Mouse (Mus musculus): ENCODE data around the gene Itpr2. TPM values are rescaled to one million over a fixed set of nuclear protein-coding genes. Genes with fewer than 3 reads are reported as not detected.

Gene Itpr2
- polyA plus RNA-seq, 1 experiment from 2014 or later = 10.9 TPM

GRCm38 (mm10) chr6:146392188-146392587 lies 109.8 kb downstream of the Itpr2 start:
- ATAC-seq (ENCODE audit: low FRiP score, low TSS enrichment) (no peak), DNase-seq (ENCODE audit: low spot score) (no peak)
- no peak overlapping the region for H3K4me2 ChIP-seq (replicated peaks; ENCODE audit: low read depth)
- H3K9me3 ChIP-seq (ENCODE audit: control insufficient read depth, low read length) = no peaks in the 10 kb centered on the region
- H3K4me3 ChIP-seq (ENCODE audit: low read depth, low read length) = no peak overlapping the region
- 79% methylated on average over 2 of the region's 2 CpGs for WGBS
- H3K27ac ChIP-seq (replicated peaks) = no peak overlapping the region
- H3K4me1 ChIP-seq (replicated peaks; ENCODE audit: control insufficient read depth, insufficient read depth) = no peaks in the 10 kb centered on the region
- no peaks in the 10 kb centered on the region for H3K27me3 ChIP-seq (ENCODE audit: control insufficient read depth, insufficient read depth, low read length)
- no peaks in the 10 kb centered on the region for H3K36me3 ChIP-seq (ENCODE audit: control insufficient read depth, insufficient read depth, low read length)
- peak; percentile 51 for TF ChIP-seq CTCF (IDR thresholded peaks at IDR 0.05; ENCODE audit: low read depth)
- TF ChIP-seq EP300 (optimal IDR thresholded peaks at IDR 0.05) = no peak
- no peak overlapping the region for H3K9ac ChIP-seq (ENCODE audit: low read length)

GRCm38 (mm10) chr6:146390159-146390558 lies 111.9 kb downstream of the Itpr2 start:
- WGBS = 80% methylated on average over 4 of the region's 4 CpGs
- H3K4me1 ChIP-seq (replicated peaks; ENCODE audit: control insufficient read depth, insufficient read depth) = no peaks in the 10 kb centered on the region
- no peak overlapping the region for H3K9ac ChIP-seq (ENCODE audit: low read length)
- no peak overlapping the region for H3K27ac ChIP-seq (replicated peaks)
- peak; percentile 35; the same call in 1 of the 2 replicates for TF ChIP-seq CTCF (IDR thresholded peaks at IDR 0.05; ENCODE audit: low read depth)
- TF ChIP-seq EP300 (optimal IDR thresholded peaks at IDR 0.05) = no peak
- no peak overlapping the region for H3K4me3 ChIP-seq (ENCODE audit: low read depth, low read length)
- H3K27me3 ChIP-seq (ENCODE audit: control insufficient read depth, insufficient read depth, low read length) = no peaks in the 10 kb centered on the region
- no peaks in the 10 kb centered on the region for H3K9me3 ChIP-seq (ENCODE audit: control insufficient read depth, low read length)
- H3K4me2 ChIP-seq (replicated peaks; ENCODE audit: low read depth) = no peak overlapping the region
- ATAC-seq (ENCODE audit: low FRiP score, low TSS enrichment) (no peak), DNase-seq (ENCODE audit: low spot score) (no peak)
- H3K36me3 ChIP-seq (ENCODE audit: control insufficient read depth, insufficient read depth, low read length) = no peaks in the 10 kb centered on the region

- Histone ChIP-seq H3K27me3 (ENCODE audit: control insufficient read depth, insufficient read depth, low read length) (no peaks in the 10 kb centered on the region), H3K9ac (ENCODE audit: low read length) (no peak overlapping the region), H3K36me3 (ENCODE audit: control insufficient read depth, insufficient read depth, low read length) (no peaks in the 10 kb centered on the region), H3K4me2 (replicated peaks; ENCODE audit: low read depth) (no peak overlapping the region), H3K4me1 (replicated peaks; ENCODE audit: control insufficient read depth, insufficient read depth) (no peaks in the 10 kb centered on the region), H3K4me3 (ENCODE audit: low read depth, low read length) (no peak overlapping the region), H3K27ac (replicated peaks) (no peak overlapping the region), H3K9me3 (ENCODE audit: control insufficient read depth, low read length) (no peaks in the 10 kb centered on the region)
- ATAC-seq (ENCODE audit: low FRiP score, low TSS enrichment) (no peak), DNase-seq (ENCODE audit: low spot score) (no peak)
- 79% methylated on average over 4 of the region's 4 CpGs for WGBS
- TF ChIP-seq EP300 (optimal IDR thresholded peaks at IDR 0.05) (no peak), CTCF (IDR thresholded peaks at IDR 0.05; ENCODE audit: low read depth) (no peak)
These were observed 114.0 kb downstream of the Itpr2 start for GRCm38 (mm10) chr6:146388010-146388409.

GRCm38 (mm10) chr6:146387039-146387713 lies 114.8 kb downstream of the Itpr2 start:
- WGBS = 43% methylated on average over 6 of the region's 6 CpGs
- Histone ChIP-seq H3K4me2 (replicated peaks; ENCODE audit: low read depth) (no peak overlapping the region), H3K27me3 (ENCODE audit: control insufficient read depth, insufficient read depth, low read length) (no peaks in the 10 kb centered on the region), H3K4me3 (ENCODE audit: low read depth, low read length) (no peak overlapping the region), H3K9me3 (ENCODE audit: control insufficient read depth, low read length) (no peaks in the 10 kb centered on the region), H3K36me3 (ENCODE audit: control insufficient read depth, insufficient read depth, low read length) (no peaks in the 10 kb centered on the region; the same call in 1 of the 2 replicates), H3K9ac (ENCODE audit: low read length) (no peak overlapping the region), H3K27ac (replicated peaks) (no peak overlapping the region), H3K4me1 (replicated peaks; ENCODE audit: control insufficient read depth, insufficient read depth) (no peaks in the 10 kb centered on the region)
- DNase-seq (ENCODE audit: low spot score) (no peak), ATAC-seq (ENCODE audit: low FRiP score, low TSS enrichment) (no peak)
- no peak for TF ChIP-seq EP300 (optimal IDR thresholded peaks at IDR 0.05)

- Histone ChIP-seq H3K4me2 (replicated peaks; ENCODE audit: low read depth) (no peak overlapping the region), H3K27ac (replicated peaks) (no peak overlapping the region), H3K36me3 (ENCODE audit: control insufficient read depth, insufficient read depth, low read length) (no peaks in the 10 kb centered on the region; the same call in 1 of the 2 replicates), H3K4me3 (ENCODE audit: low read depth, low read length) (no peak overlapping the region), H3K4me1 (replicated peaks; ENCODE audit: control insufficient read depth, insufficient read depth) (no peaks in the 10 kb centered on the region), H3K9ac (ENCODE audit: low read length) (no peak overlapping the region), H3K27me3 (ENCODE audit: control insufficient read depth, insufficient read depth, low read length) (no peaks in the 10 kb centered on the region), H3K9me3 (ENCODE audit: control insufficient read depth, low read length) (no peaks in the 10 kb centered on the region)
- DNase-seq (ENCODE audit: low spot score) (no peak), ATAC-seq (ENCODE audit: low FRiP score, low TSS enrichment) (no peak)
- WGBS = 73% methylated on average over 8 of the region's 8 CpGs
- TF ChIP-seq EP300 (optimal IDR thresholded peaks at IDR 0.05) (no peak), CTCF (IDR thresholded peaks at IDR 0.05; ENCODE audit: low read depth) (no peak)
These were observed 122.8 kb downstream of the Itpr2 start for GRCm38 (mm10) chr6:146379263-146379662.

- no peak overlapping the region for H3K9ac ChIP-seq (ENCODE audit: low read length)
- no peaks in the 10 kb centered on the region for H3K27me3 ChIP-seq (ENCODE audit: control insufficient read depth, insufficient read depth, low read length)
- H3K36me3 ChIP-seq (ENCODE audit: control insufficient read depth, insufficient read depth, low read length) = no peaks in the 10 kb centered on the region
- no peak for ATAC-seq (ENCODE audit: low FRiP score, low TSS enrichment)
- no peaks in the 10 kb centered on the region for H3K4me1 ChIP-seq (replicated peaks; ENCODE audit: control insufficient read depth, insufficient read depth)
- H3K4me3 ChIP-seq (ENCODE audit: low read depth, low read length) = no peak overlapping the region
- H3K4me2 ChIP-seq (replicated peaks; ENCODE audit: low read depth) = no peak overlapping the region
- H3K9me3 ChIP-seq (ENCODE audit: control insufficient read depth, low read length) = no peaks in the 10 kb centered on the region
- no peak overlapping the region for H3K27ac ChIP-seq (replicated peaks)
- DNase-seq (ENCODE audit: low spot score) = no peak
- WGBS = 59% methylated on average over 2 of the region's 2 CpGs
- TF ChIP-seq CTCF (IDR thresholded peaks at IDR 0.05; ENCODE audit: low read depth) (no peak), EP300 (optimal IDR thresholded peaks at IDR 0.05) (no peak)
These were observed 130.5 kb downstream of the Itpr2 start for GRCm38 (mm10) chr6:146371511-146371910.

All from stomach, postnatal 0 days (tissue).